Comparison of ENCODE assay signal across 8 mouse cellular contexts in the genomic region with DNA sequence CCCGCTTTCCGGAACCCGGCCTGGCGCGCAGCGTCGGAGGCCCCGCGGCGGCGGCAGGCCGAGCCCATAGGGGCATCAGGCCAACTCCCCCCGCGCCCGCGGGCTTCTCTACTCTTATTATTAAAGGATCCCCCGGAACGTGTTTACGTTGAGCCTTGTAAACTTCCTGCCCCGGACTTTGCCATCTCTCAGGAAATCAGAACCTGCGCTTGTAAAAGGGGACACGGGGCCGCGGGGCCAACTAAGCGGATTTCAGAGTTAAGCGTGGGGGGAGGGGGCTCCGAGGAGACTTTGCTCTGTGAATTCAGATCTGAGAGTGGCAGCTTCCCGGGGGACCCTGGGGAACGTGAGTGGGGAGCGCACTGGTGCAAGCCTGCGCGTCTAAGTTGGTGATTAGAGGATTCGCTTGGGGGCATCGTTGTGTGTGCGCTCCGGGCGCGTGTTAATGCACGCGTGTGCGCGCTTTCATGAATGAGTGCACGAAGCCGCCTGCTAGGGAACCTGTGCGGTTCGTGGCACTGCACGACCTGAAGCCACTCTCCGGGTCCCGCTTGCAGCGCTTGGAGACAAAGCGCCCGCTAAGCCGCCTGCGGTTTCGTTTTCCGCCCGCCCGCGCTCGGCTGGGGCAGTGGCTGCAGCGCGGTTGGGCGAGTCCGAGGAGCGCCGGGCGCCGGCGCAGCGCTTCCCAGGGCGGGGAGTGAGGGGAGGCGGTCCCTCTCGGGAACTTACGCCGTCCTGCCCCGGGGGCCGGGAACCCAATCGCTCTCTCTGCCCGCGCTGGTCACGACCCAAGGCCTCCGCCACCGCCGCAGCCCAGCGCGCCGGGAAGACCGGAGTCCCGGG. TPM values are rescaled to one million over a fixed set of nuclear protein-coding genes. Genes with fewer than 3 reads are reported as not detected.
A peak's percentile ranks its signal among the peaks of the same experiment; 100 is the strongest.
DNase-seq lines count a peak whose midpoint lies in the region; ATAC-seq and TF ChIP-seq lines count a peak whose summit lies in the region.

No protein-coding gene starts in this region.

- H3K36me3 ChIP-seq in forebrain, embryonic 14.5 days (ENCODE audit: control insufficient read depth, insufficient read depth, low read length), result no peaks in the 10 kb centered on the region
- H3K36me3 ChIP-seq in limb, embryonic 14.5 days (ENCODE audit: control insufficient read depth, insufficient read depth, low read length), result no peaks in the 10 kb centered on the region
- H3K36me3 ChIP-seq in midbrain, postnatal 0 days (ENCODE audit: insufficient read depth, low read length), result no peaks in the 10 kb centered on the region

- peak overlapping the region; percentile 61 for H3K4me2 ChIP-seq in forebrain, embryonic 14.5 days (ENCODE audit: low read length)
- H3K4me2 ChIP-seq in limb, embryonic 14.5 days (replicated peaks; ENCODE audit: low read depth, low read length, severe bottlenecking), result peak overlapping the region; percentile 99
- peak overlapping the region; percentile 57 for H3K4me2 ChIP-seq in midbrain, postnatal 0 days (ENCODE audit: low read depth, low read length, poor library complexity, severe bottlenecking)

- peak overlapping the region; percentile 32 for H3K4me3 ChIP-seq in forebrain, embryonic 14.5 days (ENCODE audit: low read depth, low read length)
- H3K4me3 ChIP-seq in limb, embryonic 14.5 days (replicated peaks; ENCODE audit: low read length), result peak overlapping the region; percentile 56
- peak overlapping the region; percentile 32 for H3K4me3 ChIP-seq in midbrain, postnatal 0 days (ENCODE audit: low read depth, low read length)

- peak; percentile 42; the same call in 1 of the 2 replicates for ATAC-seq in forebrain, embryonic 14.5 days
- ATAC-seq in limb, embryonic 14.5 days (ENCODE audit: low FRiP score, low read depth), result peak; percentile 64; the same call in 1 of the 2 replicates
- ATAC-seq in midbrain, postnatal 0 days (ENCODE audit: low FRiP score), result no peak

- peaks cover 6% of the 10 kb centered on the region for H3K4me1 ChIP-seq in forebrain, embryonic 14.5 days (ENCODE audit: control insufficient read depth, insufficient read depth, low read length)
- peaks cover 12% of the 10 kb centered on the region for H3K4me1 ChIP-seq in limb, embryonic 14.5 days (ENCODE audit: control insufficient read depth, insufficient read depth, low read length)
- no peaks in the 10 kb centered on the region for H3K4me1 ChIP-seq in midbrain, postnatal 0 days (ENCODE audit: insufficient read depth, low read length)

- no peak overlapping the region for H3K27ac ChIP-seq in forebrain, embryonic 14.5 days (ENCODE audit: low read depth, low read length)
- no peak overlapping the region for H3K27ac ChIP-seq in limb, embryonic 14.5 days (replicated peaks; ENCODE audit: low read depth, low read length)
- no peak overlapping the region for H3K27ac ChIP-seq in midbrain, postnatal 0 days (ENCODE audit: low read depth, low read length)

- no peaks in the 10 kb centered on the region for H3K9me3 ChIP-seq in forebrain, embryonic 14.5 days (replicated peaks; ENCODE audit: control insufficient read depth, low read length)
- no peaks in the 10 kb centered on the region for H3K9me3 ChIP-seq in limb, embryonic 14.5 days (ENCODE audit: control insufficient read depth, low read length)
- no peaks in the 10 kb centered on the region for H3K9me3 ChIP-seq in midbrain, postnatal 0 days (ENCODE audit: low read length)

- TF ChIP-seq CTCF in midbrain, postnatal 0 days (IDR thresholded peaks at IDR 0.05), result no peak

- TF ChIP-seq POLR2A in limb, embryonic 14.5 days (IDR thresholded peaks at IDR 0.05; ENCODE audit: borderline replicate concordance, extremely low read depth, insufficient read depth, insufficient read length), result no peak

- under 1% methylated on average over 88 of the region's 89 CpGs for WGBS in forebrain, embryonic 14.5 days
- under 1% methylated on average over 52 of the region's 89 CpGs for WGBS in limb, embryonic 14.5 days
- under 1% methylated on average over 75 of the region's 89 CpGs for WGBS in midbrain, postnatal 0 days

- DNase-seq in spleen, postnatal 10 days (ENCODE audit: low spot score in 2 of 2), result peak; percentile 24 to 39
- no peak for DNase-seq in spleen, adult 12 weeks (ENCODE audit: low spot score)
- no peak for DNase-seq in forebrain, embryonic 14.5 days (ENCODE audit: low spot score)
- DNase-seq in heart, postnatal 4 days, result peak; percentile 82
- peak; percentile 61 for DNase-seq in limb, embryonic 14.5 days (ENCODE audit: low spot score)
- no peak for DNase-seq in midbrain, postnatal 0 days (ENCODE audit: low spot score)
- no peak for DNase-seq in layer of hippocampus, adult 8-10 months (ENCODE audit: low spot score in 2 of 2)
- DNase-seq in T-cell, adult 2 months (ENCODE audit: low spot score), result no peak

- 0 out of 2 replicates have a peak overlapping the region, but pooled peaks have one; percentile 13 for H3K9ac ChIP-seq in forebrain, embryonic 14.5 days (ENCODE audit: low read length)
- H3K9ac ChIP-seq in limb, embryonic 14.5 days (ENCODE audit: low read depth, low read length, severe bottlenecking), result peak overlapping the region; percentile 50
- H3K9ac ChIP-seq in midbrain, postnatal 0 days (replicated peaks; ENCODE audit: low read length, poor library complexity, severe bottlenecking), result no peak overlapping the region

- peaks cover 99% of the 10 kb centered on the region for H3K27me3 ChIP-seq in forebrain, embryonic 14.5 days (replicated peaks; ENCODE audit: control insufficient read depth, insufficient read depth, low read length)
- peaks cover 99% of the 10 kb centered on the region for H3K27me3 ChIP-seq in limb, embryonic 14.5 days (ENCODE audit: control insufficient read depth, insufficient read depth, low read length)
- H3K27me3 ChIP-seq in midbrain, postnatal 0 days (ENCODE audit: insufficient read depth, low read length), result peaks cover 83% of the 10 kb centered on the region

RNA-seq across cellular contexts. Expression of gene Foxf1, which starts 0.9 kb away (rescaled TPM):
- polyA plus RNA-seq in forebrain, embryonic 14.5 days (2014; fragmentation: Nextera tagmentation; extraction: Ambion mirVana), result 0.52 and 0.69 TPM in 2 replicates
- total RNA-seq in heart, postnatal 4 days (2021), result under 1 TPM; 0.43 to 0.50 TPM
- 0.54 and 1.00 TPM in 2 replicates for polyA plus RNA-seq in limb, embryonic 14.5 days (2012; rRNA removed)
- 0.15 and 0.28 TPM in 2 replicates for polyA plus RNA-seq in limb, embryonic 14.5 days (2014; fragmentation: Nextera tagmentation; extraction: Ambion mirVana)
- total RNA-seq in midbrain, postnatal 0 days (2014; rRNA removed), result 0.71 and 3.5 TPM in 2 replicates
- 1.5 and 1.6 TPM in 2 replicates for polyA plus RNA-seq in midbrain, postnatal 0 days (2015; fragmentation: Nextera tagmentation; extraction: Ambion mirVana)
- total RNA-seq in layer of hippocampus, adult 8-10 months (2022), result 1 to 10 TPM in 1 of 4 experiments, under 1 TPM in 3; 0.52 to 1.1 (median 0.59) TPM

RNA-seq across cellular contexts. Expression of gene Mthfsd, which starts 24.9 kb away (rescaled TPM):
- polyA plus RNA-seq in forebrain, embryonic 14.5 days (2014; fragmentation: Nextera tagmentation; extraction: Ambion mirVana), result 47.4 and 47.6 TPM in 2 replicates
- 10 to 100 TPM; 14.5 to 15.3 TPM for total RNA-seq in heart, postnatal 4 days (2021)
- polyA plus RNA-seq in limb, embryonic 14.5 days (2012; rRNA removed), result 120 and 122 TPM in 2 replicates
- 59.9 and 62.8 TPM in 2 replicates for polyA plus RNA-seq in limb, embryonic 14.5 days (2014; fragmentation: Nextera tagmentation; extraction: Ambion mirVana)
- total RNA-seq in midbrain, postnatal 0 days (2014; rRNA removed), result 53.4 and 67.1 TPM in 2 replicates
- 34.6 and 37.2 TPM in 2 replicates for polyA plus RNA-seq in midbrain, postnatal 0 days (2015; fragmentation: Nextera tagmentation; extraction: Ambion mirVana)
- total RNA-seq in layer of hippocampus, adult 8-10 months (2022), result 10 to 100 TPM; 41.1 to 45.8 (median 44.7) TPM

RNA-seq across cellular contexts. Expression of gene Foxc2, which starts 32.7 kb away (rescaled TPM):
- polyA plus RNA-seq in forebrain, embryonic 14.5 days (2014; fragmentation: Nextera tagmentation; extraction: Ambion mirVana), result 1.1 and 2.1 TPM in 2 replicates
- total RNA-seq in heart, postnatal 4 days (2021), result 1 to 10 TPM; 8.7 to 8.9 TPM
- polyA plus RNA-seq in limb, embryonic 14.5 days (2012; rRNA removed), result 14.3 and 24.4 TPM in 2 replicates
- 9.7 and 12.5 TPM in 2 replicates for polyA plus RNA-seq in limb, embryonic 14.5 days (2014; fragmentation: Nextera tagmentation; extraction: Ambion mirVana)
- total RNA-seq in midbrain, postnatal 0 days (2014; rRNA removed), result 7.6 and 10.9 TPM in 2 replicates
- 2.6 and 2.8 TPM in 2 replicates for polyA plus RNA-seq in midbrain, postnatal 0 days (2015; fragmentation: Nextera tagmentation; extraction: Ambion mirVana)
- total RNA-seq in layer of hippocampus, adult 8-10 months (2022), result 1 to 10 TPM; 1.0 to 2.3 (median 1.3) TPM

RNA-seq across cellular contexts. Expression of gene Foxl1, which starts 44.4 kb away (rescaled TPM):
- 0.13 TPM in 1 of 2 replicates, not detected in the other for polyA plus RNA-seq in forebrain, embryonic 14.5 days (2014; fragmentation: Nextera tagmentation; extraction: Ambion mirVana)
- under 1 TPM; 0.56 to 0.60 TPM for total RNA-seq in heart, postnatal 4 days (2021)
- 0.40 and 0.72 TPM in 2 replicates for polyA plus RNA-seq in limb, embryonic 14.5 days (2012; rRNA removed)
- polyA plus RNA-seq in limb, embryonic 14.5 days (2014; fragmentation: Nextera tagmentation; extraction: Ambion mirVana), result 0.18 and 0.28 TPM in 2 replicates
- 0.09 and 0.22 TPM in 2 replicates for total RNA-seq in midbrain, postnatal 0 days (2014; rRNA removed)
- polyA plus RNA-seq in midbrain, postnatal 0 days (2015; fragmentation: Nextera tagmentation; extraction: Ambion mirVana), result 0.12 and 0.20 TPM in 2 replicates
- under 1 TPM in 3 of 4 experiments, not detected in 1; 0.16 to 0.18 (median 0.16) TPM for total RNA-seq in layer of hippocampus, adult 8-10 months (2022)

Comparison
In these comparisons a context has a peak if more than half of its experiments do, and no peak if none do; other contexts are left out.
1. DNase-seq: peak in spleen, postnatal 10 days (2 of 2), heart, postnatal 4 days (single experiment) and limb, embryonic 14.5 days (single experiment); none in spleen, adult 12 weeks (single experiment), forebrain, embryonic 14.5 days (single experiment), midbrain, postnatal 0 days (single experiment), layer of hippocampus, adult 8-10 months (0 of 2) and T-cell, adult 2 months (single experiment).
2. Peak in every context shown above with its lines, with median percentiles within 50 percentile points of each other: H3K4me2 ChIP-seq and H3K4me3 ChIP-seq.